Mouse (Mus musculus): ENCODE results near the gene Prss30.
"Not testable (repeated sequence)": the region's sequence is repeated elsewhere in the genome, so short reads cannot be mapped to it uniquely, and the experiment has no call there.

Prss30 gene

GRCm38 (mm10) chr17:23984989-23985388 is 4.6 kb upstream of the Prss30 start:
- no peak for DNase-seq (ENCODE audit: low spot score)

- no peak for DNase-seq (ENCODE audit: low spot score)
Observed at GRCm38 (mm10) chr17:23982912-23983311, 2.5 kb upstream of the Prss30 start.

DNA sequence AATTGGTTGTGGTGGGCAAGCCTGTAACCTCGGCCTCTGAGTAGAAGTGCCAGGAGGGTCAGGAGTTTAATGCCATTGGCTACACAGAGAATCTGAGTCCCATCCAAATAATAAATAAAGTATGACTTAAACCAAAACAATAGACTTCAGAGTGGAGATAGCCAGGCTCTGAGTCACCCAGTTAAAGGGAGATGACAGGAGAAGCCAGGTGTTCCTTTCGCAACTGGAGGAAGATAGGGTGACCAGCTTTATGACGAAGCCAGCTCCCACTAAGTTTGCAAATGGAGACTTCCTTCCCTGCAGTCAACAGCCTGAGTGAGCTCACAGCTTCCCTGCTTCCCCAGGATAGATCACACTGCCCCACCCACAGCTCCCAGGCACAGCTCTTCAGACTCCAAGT is 895 bp downstream of the Prss30 start:
- DNase-seq (ENCODE audit: low spot score) = no peak

- DNase-seq (ENCODE audit: low spot score) = no peak
Observed at GRCm38 (mm10) chr17:23976665-23977064, 3.7 kb downstream of the Prss30 start.

DNA sequence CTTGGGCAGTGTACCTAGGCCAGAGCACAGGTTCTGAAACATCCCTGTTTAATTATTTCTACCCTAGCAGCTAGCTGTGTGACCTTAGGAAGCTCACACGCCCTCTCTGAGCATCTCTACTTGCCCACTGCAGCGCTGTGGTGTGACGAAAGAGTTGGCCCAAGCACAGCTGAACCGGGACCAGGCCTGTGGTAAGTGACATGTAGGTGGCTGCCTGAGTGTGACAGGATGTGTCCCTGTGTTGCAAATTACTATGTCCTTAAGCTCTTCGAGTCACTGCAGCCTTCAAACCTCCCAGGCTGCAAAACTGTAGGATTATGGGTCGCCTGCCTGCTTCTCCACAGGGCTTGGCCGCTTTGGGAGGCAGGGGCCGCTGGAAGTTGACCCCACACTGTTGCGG is 9.1 kb downstream of the Prss30 start:
- no peak for DNase-seq (ENCODE audit: low spot score)

DNA sequence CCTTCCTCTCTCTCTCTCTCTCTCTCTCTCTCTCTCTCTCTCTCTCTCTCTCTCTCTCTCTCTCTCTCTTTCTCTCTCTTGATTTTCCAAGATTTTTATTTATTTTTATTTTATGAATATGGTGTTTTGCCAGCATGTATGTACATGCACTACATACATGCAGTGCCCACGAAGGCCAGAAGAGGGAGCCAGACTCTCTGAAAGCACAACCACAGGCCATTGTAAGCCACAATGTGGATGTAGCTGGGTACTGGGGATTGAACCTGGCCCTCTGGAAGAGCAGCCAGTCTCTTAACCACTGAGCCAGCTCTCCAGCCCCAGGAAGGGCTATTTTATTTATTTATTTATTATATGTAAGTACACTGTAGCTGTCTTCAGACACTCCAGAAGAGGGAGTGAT is 11.1 kb downstream of the Prss30 start:
- peak; percentile 73 for DNase-seq (ENCODE audit: low spot score)

DNA sequence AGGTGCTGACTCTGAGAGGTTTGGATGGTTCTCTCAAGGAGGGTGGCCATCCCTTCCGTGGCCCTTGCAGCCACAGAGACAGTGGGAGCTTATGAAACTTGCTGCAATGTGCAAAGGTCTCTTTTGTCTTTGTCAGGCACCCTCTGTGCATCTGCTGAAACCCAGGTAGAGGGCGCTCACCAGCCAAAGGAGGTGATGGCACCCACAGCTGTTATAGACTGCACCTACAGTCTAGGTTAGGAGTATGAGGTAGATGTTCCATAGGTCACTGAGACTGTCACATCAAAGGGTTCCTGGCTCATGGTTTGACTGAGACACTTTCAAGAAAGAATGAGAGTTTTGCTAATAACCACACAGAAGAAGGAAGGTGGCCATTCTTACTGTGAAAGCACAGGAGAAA is 11.6 kb downstream of the Prss30 start:
- DNase-seq (ENCODE audit: low spot score) = no peak

- DNase-seq (ENCODE audit: low spot score) = no peak
Observed at GRCm38 (mm10) chr17:23966658-23967401, 13.5 kb downstream of the Prss30 start.

DNA sequence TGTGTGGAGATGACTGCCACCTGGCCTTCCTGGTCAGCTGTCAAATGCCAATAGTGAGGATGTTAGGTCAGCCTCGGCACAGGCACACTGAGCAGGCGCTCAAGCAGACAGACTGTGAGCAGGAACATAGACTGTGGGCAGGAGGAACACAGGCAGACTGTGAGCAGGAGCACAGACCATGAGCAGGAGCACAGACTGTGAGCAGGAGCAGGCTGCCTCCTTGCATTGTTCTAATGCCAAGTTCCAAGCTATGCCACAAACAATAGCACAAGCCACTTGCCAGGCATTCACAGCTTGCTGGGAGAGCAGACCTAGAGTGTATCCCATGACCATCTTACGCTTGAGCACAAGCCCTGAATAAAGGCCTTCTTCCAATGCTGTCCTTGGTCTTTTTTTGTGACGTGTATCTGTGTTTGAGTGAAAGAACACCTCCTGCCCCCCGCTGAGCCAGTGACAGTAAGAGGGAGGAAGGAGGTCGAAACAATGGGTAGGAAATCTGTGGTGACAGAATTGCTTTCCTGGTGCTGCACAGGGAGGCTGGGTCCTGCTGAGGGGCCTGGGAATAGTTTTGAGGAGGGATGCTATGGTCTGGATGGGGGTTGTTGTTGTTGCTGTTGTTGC is 14.5 kb downstream of the Prss30 start:
- DNase-seq (ENCODE audit: low spot score) = no peak

- no peak for DNase-seq (ENCODE audit: low spot score)
Observed at GRCm38 (mm10) chr17:23961573-23962122, 18.7 kb downstream of the Prss30 start.

DNA sequence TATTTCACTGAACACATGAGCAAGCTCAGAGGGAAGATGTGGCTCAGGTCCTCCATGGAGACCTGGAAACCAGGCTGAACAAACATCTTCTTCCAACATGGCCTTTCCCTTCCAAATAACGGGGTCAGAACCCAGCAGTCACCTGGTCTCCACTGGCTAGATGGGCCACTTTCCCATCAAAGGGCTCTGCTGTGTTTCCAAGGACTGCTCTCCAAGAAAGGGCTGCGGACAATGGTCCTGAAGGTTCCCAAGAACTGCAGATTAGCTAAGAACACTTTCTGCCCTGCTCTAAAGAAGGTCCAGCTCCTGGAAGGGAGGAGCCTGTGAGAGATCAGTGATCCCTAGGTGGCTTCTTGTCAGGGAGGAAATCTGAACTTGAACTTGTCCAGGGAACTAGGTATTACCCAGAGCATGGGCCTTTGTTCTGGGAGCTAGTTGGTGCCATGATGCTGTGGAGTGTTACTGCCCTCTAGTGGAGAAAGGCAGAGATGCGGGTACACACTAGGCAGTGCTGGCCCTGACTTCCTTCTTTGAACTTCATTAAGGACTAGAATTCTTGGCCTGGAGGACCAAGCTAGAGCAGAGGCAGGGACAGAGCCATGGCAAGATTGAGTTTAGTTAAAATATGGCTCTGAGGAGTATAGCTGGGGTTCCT is 20.2 kb downstream of the Prss30 start:
- peak; percentile 90 for DNase-seq (ENCODE audit: low spot score)

DNA sequence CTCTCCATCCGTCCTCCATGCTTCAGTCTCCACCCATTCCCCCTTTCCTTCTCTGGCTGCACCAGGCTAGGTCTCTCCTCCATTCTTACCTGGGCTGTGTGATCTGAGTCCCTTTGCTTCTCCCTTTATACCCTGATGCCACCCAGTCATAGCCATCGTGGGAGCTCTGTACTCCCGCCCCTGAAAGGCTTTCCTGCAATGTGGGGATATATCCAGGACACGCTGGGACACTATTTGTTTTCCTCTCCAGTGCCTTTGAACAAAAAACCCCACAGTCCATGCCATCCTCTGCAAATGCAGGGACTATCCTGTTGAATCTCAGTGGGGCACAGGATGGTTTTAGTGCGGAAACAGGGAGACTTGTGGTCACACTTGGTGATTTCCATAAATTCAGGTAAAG is 25.2 kb downstream of the Prss30 start, which contains the start of gene Sbpl:
Sbpl (minus strand) TSS at position 101 of the 400 bp plus-strand sequence.
- no peak for DNase-seq (ENCODE audit: low spot score)

GRCm38 (mm10) chr17:23950828-23951227 is 29.5 kb downstream of the Prss30 start:
- not testable (repeated sequence) for DNase-seq (ENCODE audit: low spot score)

DNA sequence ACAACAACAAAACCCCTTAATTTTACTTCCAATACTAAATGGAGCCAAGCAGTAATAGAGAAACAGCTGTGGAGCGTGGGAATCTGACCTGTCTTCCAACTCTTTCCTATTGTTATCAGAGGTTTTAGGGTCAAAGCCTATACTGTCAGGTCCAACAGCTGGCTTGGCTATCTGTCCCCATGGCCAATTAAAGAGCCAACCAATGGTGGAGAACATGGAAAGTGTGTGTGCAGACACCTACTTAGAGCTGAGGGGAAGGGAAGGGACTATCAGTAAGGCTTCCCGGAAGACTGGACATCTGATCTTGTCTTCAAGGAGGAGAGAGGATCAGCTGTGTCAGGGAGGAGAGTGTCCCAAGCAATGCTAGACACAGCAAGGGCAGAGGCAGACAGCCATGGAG is 31.3 kb downstream of the Prss30 start:
- no peak for DNase-seq (ENCODE audit: low spot score)

DNA sequence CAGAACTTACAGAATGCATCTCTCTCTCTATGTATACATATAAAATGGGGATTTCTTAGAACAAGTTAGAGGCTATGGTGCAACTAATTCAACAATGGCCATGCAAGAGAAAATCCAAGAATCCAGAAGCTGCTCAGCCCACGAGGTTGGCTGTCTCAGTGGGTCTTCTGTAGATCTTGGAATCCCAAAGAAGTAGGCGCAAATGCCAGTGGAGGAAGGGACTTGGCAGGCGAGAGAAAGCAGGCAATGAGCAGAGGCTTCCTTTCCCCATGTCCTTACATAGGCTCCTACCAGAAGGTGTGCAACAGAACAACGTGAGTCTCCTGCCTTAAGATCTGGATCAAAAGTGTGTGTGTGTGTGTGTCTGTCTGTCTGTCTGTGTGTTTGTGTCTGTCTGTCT is 32.9 kb downstream of the Prss30 start:
- DNase-seq (ENCODE audit: low spot score) = not testable (repeated sequence)

GRCm38 (mm10) chr17:23941372-23941771 is 39.0 kb downstream of the Prss30 start, which contains the start of gene Sbp:
Gene Sbp (plus strand): TSS chr17:23941672.
- no peak for DNase-seq (ENCODE audit: low spot score)

DNA sequence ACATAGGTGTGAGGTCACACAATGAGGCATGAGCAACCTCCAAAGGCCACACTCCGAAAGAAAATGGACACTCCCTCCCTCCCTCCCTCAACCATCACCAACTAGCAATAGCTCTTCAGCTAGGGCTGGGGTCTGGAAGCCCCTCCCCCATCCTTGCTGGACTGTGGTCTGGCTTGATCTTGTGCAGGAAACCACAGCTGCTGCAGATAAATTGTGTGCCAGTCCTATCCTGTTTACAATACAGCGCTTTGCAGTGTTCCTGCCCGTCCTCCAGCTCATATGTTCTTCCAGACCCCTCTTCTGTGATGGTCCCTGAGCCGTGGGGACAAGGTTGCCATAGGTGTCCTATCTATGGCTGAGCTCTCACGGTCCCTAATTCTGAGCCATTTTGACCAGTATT is 49.2 kb downstream of the Prss30 start:
- no peak for DNase-seq (ENCODE audit: low spot score)

GRCm38 (mm10) chr17:23925090-23925493 is 55.3 kb downstream of the Prss30 start:
- peak; percentile 17 for DNase-seq (ENCODE audit: low spot score)

DNA sequence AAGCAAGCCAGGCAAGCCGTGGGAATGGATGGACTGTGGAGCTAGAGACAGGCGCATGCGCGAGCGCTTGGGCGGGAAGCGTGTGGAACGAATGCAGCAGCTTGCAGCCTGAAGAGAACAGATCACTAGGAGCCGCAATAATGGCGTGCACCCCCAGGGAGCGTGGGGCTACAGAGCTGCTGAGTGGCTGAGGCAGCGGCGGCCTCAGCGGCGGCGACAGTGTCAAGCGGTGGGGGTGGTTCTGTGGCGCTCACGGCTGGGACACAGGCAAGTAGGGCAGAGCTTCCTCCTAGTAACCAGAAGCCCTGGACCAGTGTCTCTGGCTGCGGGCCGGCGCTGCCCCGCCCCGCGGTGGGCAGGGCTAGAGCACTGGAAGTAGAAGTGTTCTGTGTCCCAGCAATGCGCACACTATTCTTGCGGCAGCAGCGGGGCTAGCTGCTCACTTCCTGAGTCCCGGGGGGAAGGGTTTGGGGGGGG is 55.8 kb downstream of the Prss30 start:
- DNase-seq (ENCODE audit: low spot score) = peak; percentile 83
